Mouse (Mus musculus) lung, embryonic 16.5 days (tissue): ENCODE measurements around the gene Man1b1. TPM values are rescaled to one million over a fixed set of nuclear protein-coding genes. Genes with fewer than 3 reads are reported as not detected.
A peak's percentile ranks its signal among the peaks of the same experiment; 100 is the strongest.

Source experiments
- ATAC-seq: fragments of 200-750 bp; cut with Nextera tagmentation; 2 replicates; pipeline ENCODE4 v1.8.0; 2017; ENCODE audit warnings: low read depth, mild to moderate bottlenecking, moderate library complexity
- H3K27ac ChIP-seq: fragments of 300-500 bp; sonication (generic); 2 replicates; pipeline ENCODE4 v1.5.1; 2014; ENCODE audit warnings: mild to moderate bottlenecking, control low read depth, low read length
- H3K27me3 ChIP-seq: fragments of 300-500 bp; sonication (generic); 2 replicates; pipeline ENCODE4 v1.6.1; 2014; ENCODE audit warnings: low read depth, low read length, mixed read lengths; ENCODE audit not compliant: control insufficient read depth, insufficient read depth
- H3K36me3 ChIP-seq: fragments of 300-500 bp; sonication (generic); 2 replicates; pipeline ENCODE4 v1.6.1; 2014; ENCODE audit warnings: low read length; ENCODE audit not compliant: control insufficient read depth, insufficient read depth
- H3K4me1 ChIP-seq: fragments of 300-500 bp; sonication (generic); replicated peaks from 2 replicates; pipeline ENCODE4 v1.6.1; 2014; ENCODE audit warnings: low read length, mixed read lengths; ENCODE audit not compliant: control insufficient read depth, insufficient read depth
- H3K4me2 ChIP-seq: fragments of 300-500 bp; sonication (generic); 2 replicates; pipeline ENCODE4 v1.6.1; 2014; ENCODE audit warnings: low read depth, low read length, control low read depth
- H3K4me3 ChIP-seq: fragments of 300-500 bp; sonication (generic); 2 replicates; pipeline ENCODE4 v1.5.1; 2014; ENCODE audit warnings: mild to moderate bottlenecking, low read length, control low read depth
- H3K9ac ChIP-seq: fragments of 300-500 bp; sonication (generic); 2 replicates; pipeline ENCODE4 v1.6.1; 2014; ENCODE audit warnings: low read length, control low read depth
- H3K9me3 ChIP-seq: fragments of 300-500 bp; sonication (generic); 2 replicates; pipeline ENCODE4 v1.6.1; 2016; ENCODE audit warnings: low read length; ENCODE audit not compliant: control insufficient read depth
- WGBS: fragments of 180-500 bp; shearing (Covaris S2); extraction: QIAGEN DNeasy Blood & Tissue Kit; methylation state at CpG from one replicate; pipeline ENCODE4 v1.1.7; 2014; 5-methylcytosine and 5-hydroxymethylcytosine counted together
- polyA plus RNA-seq: library from polyadenylated mRNA; unstranded; fragments of >200 nt; fragmentation: Nextera tagmentation; extraction: Ambion mirVana; gene quantifications from 2 replicates; pipeline ENCODE4 v1.2.1, GENCODE M21; 2015

Gene Man1b1
- polyA plus RNA-seq, result 47.8 and 57.4 TPM in 2 replicates

- Histone ChIP-seq H3K9me3 (no peaks in the 10 kb centered on the region), H3K4me1 (peaks cover 12% of the 10 kb centered on the region), H3K9ac (peak within 1 kb of the TSS; percentile 96), H3K27me3 (no peaks in the 10 kb centered on the region), H3K4me3 (peak within 1 kb of the TSS; percentile 92), H3K27ac (peak within 1 kb of the TSS; percentile 87), H3K4me2 (peak within 1 kb of the TSS; percentile 82), H3K36me3 (peaks cover 10% of the 10 kb centered on the region)
- WGBS, result under 1% methylated on average over 78 of the region's 78 CpGs
- peak; percentile 99 for ATAC-seq
These were observed at the start of gene Man1b1 for GRCm38 (mm10) chr2:25332286-25333160. Man1b1 (plus strand) TSS chr2:25332338.

GRCm38 (mm10) chr2:25285551-25285950 lies 46.6 kb upstream of the Man1b1 start:
- 82% methylated on average over 2 of the region's 2 CpGs for WGBS

DNA sequence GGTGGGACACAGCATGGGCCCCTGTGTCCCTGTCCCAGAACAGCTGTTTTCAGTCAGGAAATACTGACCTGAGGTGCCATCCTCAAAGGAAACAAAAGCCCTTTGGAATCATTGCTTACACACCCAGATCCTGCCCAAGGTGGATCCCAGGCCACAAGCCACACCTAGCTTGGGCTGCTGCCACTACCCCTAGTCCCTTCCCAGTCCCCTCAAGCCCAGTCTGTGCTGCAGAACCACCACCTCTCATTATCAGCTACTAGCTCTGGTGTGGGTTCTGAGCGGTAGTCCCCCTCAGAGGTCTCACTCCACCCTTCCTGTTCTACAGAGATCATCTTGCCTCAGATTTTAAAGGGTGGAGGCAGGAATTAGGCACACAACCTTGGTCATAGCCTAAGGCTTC lies 45.8 kb upstream of the Man1b1 start:
- Histone ChIP-seq H3K9ac (peak overlapping the region; percentile 43; the same call in 1 of the 2 replicates), H3K36me3 (peaks cover 33% of the 10 kb centered on the region), H3K27ac (peak overlapping the region; percentile 92), H3K4me3 (no peak overlapping the region), H3K4me1 (peaks cover 21% of the 10 kb centered on the region), H3K27me3 (peaks cover 29% of the 10 kb centered on the region), H3K4me2 (peak overlapping the region; percentile 30; the same call in 1 of the 2 replicates), H3K9me3 (no peaks in the 10 kb centered on the region)
- ATAC-seq, result peak; percentile 16; the same call in 1 of the 2 replicates
- 68% methylated on average over 1 of the region's 1 CpGs for WGBS

More at GRCm38 (mm10) chr2:25285551-25285950, 46.6 kb upstream of the Man1b1 start:
- Histone ChIP-seq H3K4me1 (peaks cover 14% of the 10 kb centered on the region), H3K9ac (no peak overlapping the region), H3K27ac (peak overlapping the region; percentile 92), H3K9me3 (no peaks in the 10 kb centered on the region), H3K4me3 (no peak overlapping the region), H3K4me2 (no peak overlapping the region), H3K36me3 (peaks cover 37% of the 10 kb centered on the region), H3K27me3 (peaks cover 21% of the 10 kb centered on the region)
- ATAC-seq, result no peak

DNA sequence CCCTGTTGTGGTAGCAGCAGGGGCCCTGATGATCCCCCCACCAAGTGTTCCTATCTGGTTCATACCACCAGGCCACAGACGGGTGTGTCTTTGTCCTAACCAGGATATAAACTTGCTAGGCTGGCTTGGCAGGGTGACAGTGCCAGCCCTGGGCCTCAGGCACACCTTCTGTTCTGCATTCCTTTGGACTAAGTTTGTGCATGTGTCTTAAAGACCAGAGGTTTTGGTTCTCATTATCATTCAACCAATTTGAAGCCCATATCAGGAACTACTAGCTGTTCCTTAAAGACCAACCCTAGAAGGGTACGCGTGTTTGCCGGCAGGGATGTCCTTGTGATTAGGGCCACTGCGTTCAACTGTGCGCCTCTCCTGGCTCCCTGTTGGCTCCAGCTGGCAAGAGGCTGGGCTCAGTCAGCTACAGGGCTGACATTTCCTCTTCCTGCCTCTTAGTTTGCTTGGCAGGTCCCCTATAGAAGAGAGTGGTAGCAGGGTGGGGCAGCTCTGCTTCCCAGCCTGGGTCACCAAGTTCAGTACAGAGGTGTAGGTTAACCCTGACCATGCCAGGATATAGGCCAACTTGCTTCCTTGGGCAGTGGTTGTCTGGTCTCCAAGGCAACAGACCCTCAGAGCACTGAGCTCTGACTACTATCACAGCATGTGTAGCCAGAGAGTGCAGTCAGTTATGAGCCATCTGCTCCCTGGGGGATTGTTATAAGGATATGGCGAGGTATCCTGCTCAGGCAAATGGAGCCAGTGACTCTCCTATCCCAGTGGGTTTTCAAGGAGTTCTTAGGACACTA lies 45.1 kb upstream of the Man1b1 start:
- Histone ChIP-seq H3K27ac (peak overlapping the region; percentile 92), H3K27me3 (peaks cover 36% of the 10 kb centered on the region), H3K4me3 (no peak overlapping the region), H3K9me3 (no peaks in the 10 kb centered on the region), H3K9ac (no peak overlapping the region), H3K4me1 (peaks cover 22% of the 10 kb centered on the region), H3K36me3 (peaks cover 29% of the 10 kb centered on the region), H3K4me2 (peak overlapping the region; percentile 30)
- peak; percentile 76 for ATAC-seq
- 34% methylated on average over 7 of the region's 7 CpGs for WGBS

GRCm38 (mm10) chr2:25287927-25288649 lies 44.0 kb upstream of the Man1b1 start, which contains the start of gene Tmem210:
Tmem210 (plus strand) TSS chr2:25288145.
- Histone ChIP-seq H3K9ac (no peak within 1 kb of the TSS), H3K4me3 (no peak within 1 kb of the TSS), H3K27ac (peak within 1 kb of the TSS; percentile 92), H3K36me3 (peaks cover 25% of the 10 kb centered on the region), H3K4me2 (peak within 1 kb of the TSS; percentile 30), H3K9me3 (no peaks in the 10 kb centered on the region), H3K4me1 (peaks cover 29% of the 10 kb centered on the region), H3K27me3 (peaks cover 44% of the 10 kb centered on the region)
- WGBS, result 82% methylated on average over 6 of the region's 6 CpGs
- no peak for ATAC-seq

DNA sequence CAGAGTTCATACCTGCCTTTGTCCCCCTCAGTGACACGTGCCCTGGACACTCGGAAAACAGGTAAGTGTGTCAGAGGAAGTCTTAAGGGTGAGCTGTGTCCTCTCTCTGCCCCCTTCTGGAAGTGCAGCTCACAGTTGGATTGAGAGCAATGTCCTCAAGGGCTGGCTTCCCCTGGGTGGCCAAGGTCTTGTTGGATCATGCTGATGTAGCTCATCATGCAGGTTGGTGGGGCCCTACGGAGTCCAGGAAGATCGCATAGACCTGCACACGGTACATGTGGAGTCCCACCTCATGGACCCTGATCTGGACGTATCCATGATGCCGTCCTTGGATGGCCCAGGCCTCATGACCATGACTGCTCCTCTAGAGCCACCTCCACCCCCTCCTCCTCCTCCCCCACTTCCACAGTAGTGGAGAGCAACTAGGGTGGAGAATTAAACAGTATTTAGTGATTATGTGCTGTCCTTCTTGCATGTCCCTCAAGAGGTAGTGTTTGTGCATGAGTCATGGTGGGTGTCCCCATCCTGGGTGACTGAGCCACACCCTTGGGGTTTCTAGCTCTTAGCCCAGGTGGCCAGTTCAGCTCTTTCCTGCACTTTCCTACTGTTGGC lies 43.3 kb upstream of the Man1b1 start:
- peaks cover 20% of the 10 kb centered on the region for H3K36me3 ChIP-seq
- no peak overlapping the region for H3K4me3 ChIP-seq
- peaks cover 46% of the 10 kb centered on the region for H3K27me3 ChIP-seq
- H3K9ac ChIP-seq, result no peak overlapping the region
- ATAC-seq, result no peak
- WGBS, result 77% methylated on average over 7 of the region's 7 CpGs
- peaks cover 29% of the 10 kb centered on the region for H3K4me1 ChIP-seq
- H3K27ac ChIP-seq, result no peak overlapping the region
- no peaks in the 10 kb centered on the region for H3K9me3 ChIP-seq
- H3K4me2 ChIP-seq, result no peak overlapping the region

GRCm38 (mm10) chr2:25289651-25290050 lies 42.5 kb upstream of the Man1b1 start, which contains the start of gene Lrrc26:
Lrrc26 (plus strand) TSS chr2:25289915.
- ATAC-seq, result no peak
- 8% methylated on average over 11 of the region's 11 CpGs for WGBS
- H3K9ac ChIP-seq, result peak within 1 kb of the TSS; percentile 46; the same call in 1 of the 2 replicates
- H3K27ac ChIP-seq, result 0 out of 2 replicates have a peak within 1 kb of the TSS, but pooled peaks have one; percentile 4
- no peaks in the 10 kb centered on the region for H3K9me3 ChIP-seq
- H3K4me2 ChIP-seq, result peak within 1 kb of the TSS; percentile 47
- H3K4me1 ChIP-seq, result peaks cover 29% of the 10 kb centered on the region
- peaks cover 46% of the 10 kb centered on the region for H3K27me3 ChIP-seq
- H3K4me3 ChIP-seq, result peak within 1 kb of the TSS; percentile 42
- H3K36me3 ChIP-seq, result peaks cover 13% of the 10 kb centered on the region

DNA sequence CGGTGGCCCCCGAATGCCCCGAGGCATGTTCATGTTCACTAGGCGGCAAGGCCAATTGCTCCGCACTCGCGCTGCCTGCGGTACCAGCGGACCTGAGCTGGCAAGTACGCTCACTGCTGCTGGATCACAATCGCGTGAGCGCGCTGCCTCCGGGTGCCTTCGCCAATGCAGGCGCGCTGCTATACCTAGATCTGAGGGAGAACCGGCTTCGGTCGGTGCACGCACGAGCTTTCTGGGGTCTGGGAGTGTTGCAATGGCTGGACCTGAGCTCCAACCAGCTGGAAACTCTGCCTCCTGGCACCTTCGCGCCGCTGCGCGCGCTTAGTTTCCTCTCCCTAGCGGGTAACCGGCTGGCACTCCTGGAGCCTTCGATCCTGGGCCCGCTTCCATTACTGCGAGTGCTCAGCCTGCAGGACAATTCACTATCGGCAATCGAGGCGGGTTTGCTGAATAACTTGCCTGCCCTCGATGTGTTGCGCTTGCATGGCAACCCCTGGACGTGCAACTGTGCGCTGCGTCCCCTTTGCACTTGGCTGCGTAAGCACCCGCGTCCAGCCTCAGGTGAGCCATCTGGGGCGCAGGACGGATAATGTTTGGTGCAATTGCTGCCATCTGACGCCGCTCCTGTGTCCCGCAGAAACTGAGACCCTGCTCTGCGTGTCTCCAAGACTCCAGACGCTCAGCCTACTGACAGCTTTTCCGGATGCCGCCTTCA lies 41.9 kb upstream of the Man1b1 start:
- Histone ChIP-seq H3K36me3 (peaks cover 7% of the 10 kb centered on the region), H3K4me2 (peak overlapping the region; percentile 47), H3K27ac (no peak overlapping the region), H3K4me3 (peak overlapping the region; percentile 42), H3K9ac (peak overlapping the region; percentile 46; the same call in 1 of the 2 replicates), H3K4me1 (peaks cover 29% of the 10 kb centered on the region), H3K27me3 (peaks cover 46% of the 10 kb centered on the region), H3K9me3 (no peaks in the 10 kb centered on the region)
- ATAC-seq, result no peak
- 2% methylated on average over 54 of the region's 54 CpGs for WGBS
